In the genomic region with DNA sequence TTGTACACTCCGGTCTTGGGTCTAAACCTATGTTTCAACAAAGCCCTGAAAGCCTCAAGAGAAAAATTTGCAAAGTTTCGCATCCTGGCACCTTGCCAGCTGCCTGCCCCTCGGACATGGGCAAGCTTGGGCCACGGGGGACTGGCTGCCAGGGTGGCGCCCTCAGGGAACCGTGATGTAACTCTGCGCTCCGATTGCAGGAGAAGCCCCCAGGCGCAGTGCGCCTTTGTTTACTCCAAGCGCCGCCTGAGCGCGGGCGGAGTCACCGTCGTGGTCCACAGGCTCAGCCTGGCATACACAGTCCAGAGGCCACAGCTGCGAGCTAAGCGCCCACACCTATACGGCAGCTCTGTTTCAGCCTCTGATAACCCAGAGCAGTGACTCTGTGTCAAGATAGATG, we compare ENCODE assay signal across 8 mouse cellular contexts. TPM values are rescaled to one million over a fixed set of nuclear protein-coding genes. Genes with fewer than 3 reads are reported as not detected.
DNase-seq lines count a peak whose midpoint lies in the region; ATAC-seq and TF ChIP-seq lines count a peak whose summit lies in the region.

No protein-coding gene starts in this region.

- 14% methylated on average over 20 of the region's 20 CpGs for WGBS in embryonic facial prominence, embryonic 12.5 days

- H3K4me2 ChIP-seq in embryonic facial prominence, embryonic 12.5 days (replicated peaks), result peak overlapping the region; percentile 49

- H3K4me1 ChIP-seq in embryonic facial prominence, embryonic 12.5 days, result peaks cover 8% of the 10 kb centered on the region

- no peak overlapping the region for H3K27ac ChIP-seq in layer of hippocampus, adult 2 months
- no peak overlapping the region for H3K27ac ChIP-seq in embryonic facial prominence, embryonic 12.5 days

- DNase-seq in layer of hippocampus, adult 2 months (ENCODE audit: low spot score in 2 of 2), result no peak
- DNase-seq in layer of hippocampus, postnatal 25 days (ENCODE audit: extremely low spot score in 1 of 2, low spot score in 1 of 2), result no peak
- DNase-seq in kidney, adult 9 months, result peak; percentile 24
- DNase-seq in lung, postnatal 4 days, result peak; percentile 67 to 75
- no peak for DNase-seq in layer of hippocampus, postnatal 10 days (ENCODE audit: low spot score in 2 of 2)
- no peak for DNase-seq in gastrocnemius, postnatal 25 days

- 0 out of 2 replicates have a peak, but pooled peaks have one; percentile 60 for ATAC-seq in embryonic facial prominence, embryonic 12.5 days (ENCODE audit: insufficient number of reproducible peaks, insufficient read depth, low FRiP score, low TSS enrichment)
- no peak for ATAC-seq in frontal cortex, adult (ENCODE audit: low TSS enrichment)

- no peaks in the 10 kb centered on the region for H3K27me3 ChIP-seq in embryonic facial prominence, embryonic 12.5 days

- 0 out of 2 replicates have a peak overlapping the region, but pooled peaks have one; percentile 24 for H3K9ac ChIP-seq in embryonic facial prominence, embryonic 12.5 days

- no peak for TF ChIP-seq CTCF in layer of hippocampus, adult 2 months (conservative IDR thresholded peaks at IDR 0.05)

- H3K9me3 ChIP-seq in embryonic facial prominence, embryonic 12.5 days, result no peaks in the 10 kb centered on the region

- H3K4me3 ChIP-seq in layer of hippocampus, adult 2 months, result peak overlapping the region; percentile 24; the same call in 1 of the 2 replicates
- 0 out of 2 replicates have a peak overlapping the region, but pooled peaks have one; percentile 13 for H3K4me3 ChIP-seq in embryonic facial prominence, embryonic 12.5 days

- H3K36me3 ChIP-seq in embryonic facial prominence, embryonic 12.5 days, result no peaks in the 10 kb centered on the region

RNA-seq across cellular contexts. Expression of a gene that starts 19.1 kb away (rescaled TPM):
- 10 to 100 TPM; 29.4 to 32.4 TPM for total RNA-seq in layer of hippocampus, adult 2 months (2021)
- total RNA-seq in layer of hippocampus, postnatal 25 days (2021), result 10 to 100 TPM; 27.1 to 28.9 TPM
- 15.8 and 18.7 TPM in 2 replicates for polyA plus RNA-seq in embryonic facial prominence, embryonic 12.5 days (2016; fragmentation: Nextera tagmentation; extraction: Ambion mirVana)
- total RNA-seq in layer of hippocampus, postnatal 10 days (2021), result 10 to 100 TPM; 22.5 to 26.7 TPM
- 1 to 10 TPM; 2.9 to 5.2 TPM for total RNA-seq in gastrocnemius, postnatal 25 days (2021)

RNA-seq across cellular contexts. Expression of a gene that starts 45.2 kb away (rescaled TPM):
- total RNA-seq in layer of hippocampus, adult 2 months (2021), result not detected
- total RNA-seq in layer of hippocampus, postnatal 25 days (2021), result not detected
- polyA plus RNA-seq in embryonic facial prominence, embryonic 12.5 days (2016; fragmentation: Nextera tagmentation; extraction: Ambion mirVana), result not detected in 2 replicates
- total RNA-seq in layer of hippocampus, postnatal 10 days (2021), result not detected
- not detected for total RNA-seq in gastrocnemius, postnatal 25 days (2021)

Comparison
In these comparisons a context has a peak if more than half of its experiments do, and no peak if none do; other contexts are left out.
1. DNase-seq: peak in kidney, adult 9 months (single experiment) and lung, postnatal 4 days (2 of 2); none in layer of hippocampus, adult 2 months (0 of 2), layer of hippocampus, postnatal 25 days (0 of 2), layer of hippocampus, postnatal 10 days (0 of 2) and gastrocnemius, postnatal 25 days (single experiment).